Mouse (Mus musculus) liver, postnatal 0 days (tissue): Measurements from ENCODE around the gene Gm973.

ENCODE experiments used
- CTCF ChIP-seq: sonication (generic); IDR thresholded peaks from 2 replicates; pipeline ENCODE4 v1.5.1; 2016; ENCODE audit warnings: antibody characterized with exemption, low read depth
- EP300 ChIP-seq: IDR thresholded peaks from 2 replicates; pipeline ENCODE4 v1.6.1; 2016; ENCODE audit warnings: antibody characterized with exemption, low read depth, mild to moderate bottlenecking

GRCm38 (mm10) chr1:59584656-59585410 is 68.8 kb downstream of the Gm973 start:
- TF ChIP-seq CTCF: peak; percentile 83
- no peak for TF ChIP-seq EP300
